Comparison of ENCODE assay signal across 11 mouse cellular contexts in genomic region chr19:17761678-17762077, GRCm38 (mm10).
"Had no signal": no experiment of that assay in that cellular context is flagged by ENCODE, and none has a peak within 500 bp of the region (broad histone marks: within the 10 kb centered on the region; RNA-seq: fewer than 3 reads in every experiment).

No protein-coding gene starts in this region.

- H3K9me3 ChIP-seq: limb, embryonic 12.5 days; lung, embryonic 15.5 days; stomach, embryonic 15.5 days had no signal

- H3K9ac ChIP-seq: limb, embryonic 12.5 days; lung, embryonic 15.5 days; stomach, embryonic 15.5 days had no signal

- H3K4me2 ChIP-seq: limb, embryonic 12.5 days; lung, embryonic 15.5 days; stomach, embryonic 15.5 days had no signal

- H3K4me1 ChIP-seq: limb, embryonic 12.5 days; lung, embryonic 15.5 days; stomach, embryonic 15.5 days had no signal

- H3K4me3 ChIP-seq: layer of hippocampus, adult 2 months; limb, embryonic 12.5 days; lung, embryonic 15.5 days; stomach, embryonic 15.5 days had no signal

- H3K27me3 ChIP-seq: limb, embryonic 12.5 days; lung, embryonic 15.5 days; stomach, embryonic 15.5 days had no signal

- H3K36me3 ChIP-seq: limb, embryonic 12.5 days; lung, embryonic 15.5 days; stomach, embryonic 15.5 days had no signal

- DNase-seq: kidney, postnatal 10 days; kidney, postnatal 4 days; liver; midbrain, embryonic 14.5 days; right cerebral cortex, postnatal 14 days; thymus, adult 2 months; thymus, postnatal 25 days had no signal

- H3K27ac ChIP-seq: layer of hippocampus, adult 2 months; limb, embryonic 12.5 days; lung, embryonic 15.5 days; stomach, embryonic 15.5 days had no signal
